Mouse (Mus musculus): Measurements from ENCODE around the gene Calcoco1. TPM values are rescaled to one million over a fixed set of nuclear protein-coding genes. Genes with fewer than 3 reads are reported as not detected.

Calcoco1 gene
- polyA plus RNA-seq, 1 experiment, result 60.6 TPM

GRCm38 (mm10) chr15:102739520-102740297, 17.7 kb upstream of the Calcoco1 start:
- peak; percentile 62 for DNase-seq
- no peaks in the 10 kb centered on the region; the same call in none of the 2 replicates for H3K27me3 ChIP-seq (replicated peaks; ENCODE audit: control insufficient read depth, insufficient read depth, low read length)
- 24% methylated on average over 15 of the region's 15 CpGs for WGBS

GRCm38 (mm10) chr15:102738434-102738833, 16.5 kb upstream of the Calcoco1 start:
- no peak for DNase-seq
- 42% methylated on average over 2 of the region's 2 CpGs for whole genome bisulfite sequencing
- no peak overlapping the region for H3K4me3 ChIP-seq (ENCODE audit: insufficient read depth, low read depth, low read length)
- no peaks in the 10 kb centered on the region for H3K36me3 ChIP-seq (ENCODE audit: control insufficient read depth, insufficient read depth, low read length)
- no peak overlapping the region for H3K27ac ChIP-seq (ENCODE audit: insufficient read depth, low read depth, low read length)
- TF ChIP-seq POLR2A (IDR thresholded peaks at IDR 0.05; ENCODE audit: low read depth, low read length), result no peak
- TF ChIP-seq CTCF (conservative IDR thresholded peaks at IDR 0.05; ENCODE audit: insufficient read depth, insufficient read length, low read depth, low read length), result no peak
- no peaks in the 10 kb centered on the region for H3K4me1 ChIP-seq (ENCODE audit: control insufficient read depth, insufficient read depth, low read length)
- no peaks in the 10 kb centered on the region; the same call in none of the 2 replicates for H3K27me3 ChIP-seq (replicated peaks; ENCODE audit: control insufficient read depth, insufficient read depth, low read length)

More at GRCm38 (mm10) chr15:102739520-102740297, 17.7 kb upstream of the Calcoco1 start:
- TF ChIP-seq CTCF (conservative IDR thresholded peaks at IDR 0.05; ENCODE audit: insufficient read depth, insufficient read length, low read depth, low read length) (peak; percentile 81), POLR2A (IDR thresholded peaks at IDR 0.05; ENCODE audit: low read depth, low read length) (no peak)
- Histone ChIP-seq H3K4me1 (ENCODE audit: control insufficient read depth, insufficient read depth, low read length) (no peaks in the 10 kb centered on the region), H3K36me3 (ENCODE audit: control insufficient read depth, insufficient read depth, low read length) (no peaks in the 10 kb centered on the region), H3K4me3 (ENCODE audit: insufficient read depth, low read depth, low read length) (no peak overlapping the region), H3K27ac (ENCODE audit: insufficient read depth, low read depth, low read length) (no peak overlapping the region)

GRCm38 (mm10) chr15:102737092-102737491, 15.1 kb upstream of the Calcoco1 start:
- no peak overlapping the region for H3K27ac ChIP-seq (ENCODE audit: insufficient read depth, low read depth, low read length)
- TF ChIP-seq CTCF (conservative IDR thresholded peaks at IDR 0.05; ENCODE audit: insufficient read depth, insufficient read length, low read depth, low read length) (no peak), POLR2A (IDR thresholded peaks at IDR 0.05; ENCODE audit: low read depth, low read length) (no peak)
- no peaks in the 10 kb centered on the region for H3K36me3 ChIP-seq (ENCODE audit: control insufficient read depth, insufficient read depth, low read length)
- no peak for DNase-seq
- H3K4me1 ChIP-seq (ENCODE audit: control insufficient read depth, insufficient read depth, low read length), result no peaks in the 10 kb centered on the region
- H3K4me3 ChIP-seq (ENCODE audit: insufficient read depth, low read depth, low read length), result no peak overlapping the region
- no peaks in the 10 kb centered on the region; the same call in 1 of the 2 replicates for H3K27me3 ChIP-seq (replicated peaks; ENCODE audit: control insufficient read depth, insufficient read depth, low read length)
- 77% methylated on average over 19 of the region's 19 CpGs for WGBS

- Histone ChIP-seq H3K4me1 (ENCODE audit: control insufficient read depth, insufficient read depth, low read length) (no peaks in the 10 kb centered on the region), H3K36me3 (ENCODE audit: control insufficient read depth, insufficient read depth, low read length) (no peaks in the 10 kb centered on the region), H3K27me3 (replicated peaks; ENCODE audit: control insufficient read depth, insufficient read depth, low read length) (no peaks in the 10 kb centered on the region; the same call in 1 of the 2 replicates), H3K27ac (ENCODE audit: insufficient read depth, low read depth, low read length) (no peak overlapping the region), H3K4me3 (ENCODE audit: insufficient read depth, low read depth, low read length) (no peak overlapping the region)
- DNase-seq, result no peak
- TF ChIP-seq CTCF (conservative IDR thresholded peaks at IDR 0.05; ENCODE audit: insufficient read depth, insufficient read length, low read depth, low read length), result no peak
- no peak for TF ChIP-seq POLR2A (IDR thresholded peaks at IDR 0.05; ENCODE audit: low read depth, low read length)
- WGBS, result 14% methylated on average over 29 of the region's 36 CpGs
Observed at GRCm38 (mm10) chr15:102736127-102736944, 14.4 kb upstream of the Calcoco1 start.

- H3K4me3 ChIP-seq (ENCODE audit: insufficient read depth, low read depth, low read length), result no peak overlapping the region
- 38% methylated on average over 14 of the region's 14 CpGs for WGBS
- TF ChIP-seq POLR2A (IDR thresholded peaks at IDR 0.05; ENCODE audit: low read depth, low read length) (no peak), CTCF (conservative IDR thresholded peaks at IDR 0.05; ENCODE audit: insufficient read depth, insufficient read length, low read depth, low read length) (no peak)
- peak; percentile 5 for DNase-seq
- H3K27me3 ChIP-seq (replicated peaks; ENCODE audit: control insufficient read depth, insufficient read depth, low read length), result no peaks in the 10 kb centered on the region; the same call in 1 of the 2 replicates
- H3K36me3 ChIP-seq (ENCODE audit: control insufficient read depth, insufficient read depth, low read length), result no peaks in the 10 kb centered on the region
- H3K4me1 ChIP-seq (ENCODE audit: control insufficient read depth, insufficient read depth, low read length), result no peaks in the 10 kb centered on the region
- H3K27ac ChIP-seq (ENCODE audit: insufficient read depth, low read depth, low read length), result no peak overlapping the region
Observed at GRCm38 (mm10) chr15:102735031-102735430, 13.1 kb upstream of the Calcoco1 start.

- 70% methylated on average over 28 of the region's 28 CpGs for WGBS
- Histone ChIP-seq H3K27me3 (replicated peaks; ENCODE audit: control insufficient read depth, insufficient read depth, low read length) (no peaks in the 10 kb centered on the region; the same call in 1 of the 2 replicates), H3K4me1 (ENCODE audit: control insufficient read depth, insufficient read depth, low read length) (no peaks in the 10 kb centered on the region), H3K36me3 (ENCODE audit: control insufficient read depth, insufficient read depth, low read length) (no peaks in the 10 kb centered on the region), H3K4me3 (ENCODE audit: insufficient read depth, low read depth, low read length) (no peak overlapping the region), H3K27ac (ENCODE audit: insufficient read depth, low read depth, low read length) (no peak overlapping the region)
- no peak for DNase-seq
- no peak for TF ChIP-seq POLR2A (IDR thresholded peaks at IDR 0.05; ENCODE audit: low read depth, low read length)
- no peak for TF ChIP-seq CTCF (conservative IDR thresholded peaks at IDR 0.05; ENCODE audit: insufficient read depth, insufficient read length, low read depth, low read length)
Observed at GRCm38 (mm10) chr15:102733759-102734531, 12.0 kb upstream of the Calcoco1 start.

All from kidney, adult 2 months (tissue).